Mouse (Mus musculus) thymus, adult 2 months (tissue): ENCODE results near the gene Slc30a6. TPM values are rescaled to one million over a fixed set of nuclear protein-coding genes. Genes with fewer than 3 reads are reported as not detected.

ENCODE experiments used
- DNase-seq: peaks from one replicate; pipeline ENCODE4 v3.0.0; 2021
- H3K27ac ChIP-seq: fragments of 200-500 bp; 2 replicates; pipeline ENCODE4 v1.5.1; 2012; ENCODE audit warnings: low read length, control low read depth; ENCODE audit not compliant: control insufficient read depth, insufficient read depth
- H3K27me3 ChIP-seq: fragments of 200-500 bp; 2 replicates; pipeline ENCODE4 v1.6.1; 2012; ENCODE audit warnings: mild to moderate bottlenecking, low read length, moderate library complexity, mixed read lengths; ENCODE audit not compliant: control insufficient read depth, insufficient read depth
- H3K36me3 ChIP-seq: fragments of 200-500 bp; 2 replicates; pipeline ENCODE4 v1.6.1; 2012; ENCODE audit warnings: mild to moderate bottlenecking, low read length, moderate library complexity; ENCODE audit not compliant: control insufficient read depth, insufficient read depth
- H3K4me1 ChIP-seq: fragments of 200-500 bp; replicated peaks from 2 replicates; pipeline ENCODE4 v1.6.1; 2012; ENCODE audit warnings: low read length; ENCODE audit not compliant: control insufficient read depth, insufficient read depth
- H3K4me3 ChIP-seq: fragments of 200-500 bp; 2 replicates; pipeline ENCODE4 v1.5.1; 2012; ENCODE audit warnings: mild to moderate bottlenecking, low read length, control low read depth, moderate library complexity; ENCODE audit not compliant: control insufficient read depth, insufficient read depth
- CTCF ChIP-seq: fragments of 200-500 bp; IDR thresholded peaks from 2 replicates; pipeline ENCODE4 v1.5.1; 2012; ENCODE audit warnings: mild to moderate bottlenecking, control low read depth, low read length, moderate library complexity, borderline replicate concordance; ENCODE audit not compliant: control insufficient read depth, poor library complexity, insufficient read depth; ENCODE audit errors: extremely low read depth
- POLR2A ChIP-seq: fragments of 200-500 bp; IDR thresholded peaks from 2 replicates; pipeline ENCODE4 v1.6.1; 2012; ENCODE audit warnings: mild to moderate bottlenecking, low read length, control low read depth, moderate library complexity; ENCODE audit not compliant: control insufficient read depth, poor library complexity, insufficient read depth; ENCODE audit errors: extremely low read depth
- WGBS: fragments of 180-500 bp; shearing (Covaris S2); methylation state at CpG from one replicate; pipeline ENCODE4 v1.1.7; 2018; 5-methylcytosine and 5-hydroxymethylcytosine counted together
- polyA plus RNA-seq: library from polyadenylated mRNA; depleted of rRNA; stranded (reverse); fragments of >200 nt; gene quantifications from 2 replicates; pipeline ENCODE4 v1.2.3, GENCODE M21; 2012

Gene Slc30a6
- polyA plus RNA-seq, 1 experiment, result 26.4 TPM

DNA sequence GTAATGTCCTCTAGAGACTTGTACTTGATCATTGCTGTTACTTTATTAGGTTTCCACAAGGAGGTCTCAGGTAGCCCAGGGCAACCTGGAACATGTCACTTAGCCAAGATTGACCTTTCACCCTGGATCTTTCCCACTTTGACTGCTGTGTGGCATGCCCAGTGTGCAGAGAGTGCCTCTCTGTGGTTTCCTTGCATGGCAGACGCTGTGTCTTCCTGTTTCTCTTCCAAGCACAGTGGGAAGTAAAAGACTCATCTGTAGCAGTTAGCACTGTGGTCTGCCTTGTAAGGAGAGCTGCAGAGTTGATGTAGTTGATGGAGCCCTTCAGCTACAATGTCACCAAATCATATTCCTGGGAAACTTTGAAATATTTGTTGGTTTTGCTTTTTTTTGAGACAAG, 19.3 kb downstream of the Slc30a6 start:
- peaks cover 43% of the 10 kb centered on the region for H3K36me3 ChIP-seq
- H3K4me1 ChIP-seq, result no peaks in the 10 kb centered on the region
- H3K4me3 ChIP-seq, result no peak overlapping the region
- no peak overlapping the region for H3K27ac ChIP-seq
- TF ChIP-seq CTCF, result no peak
- no peak for TF ChIP-seq POLR2A
- no peak for DNase-seq
- 2% methylated on average over 1 of the region's 1 CpGs for WGBS
- H3K27me3 ChIP-seq, result no peaks in the 10 kb centered on the region

DNA sequence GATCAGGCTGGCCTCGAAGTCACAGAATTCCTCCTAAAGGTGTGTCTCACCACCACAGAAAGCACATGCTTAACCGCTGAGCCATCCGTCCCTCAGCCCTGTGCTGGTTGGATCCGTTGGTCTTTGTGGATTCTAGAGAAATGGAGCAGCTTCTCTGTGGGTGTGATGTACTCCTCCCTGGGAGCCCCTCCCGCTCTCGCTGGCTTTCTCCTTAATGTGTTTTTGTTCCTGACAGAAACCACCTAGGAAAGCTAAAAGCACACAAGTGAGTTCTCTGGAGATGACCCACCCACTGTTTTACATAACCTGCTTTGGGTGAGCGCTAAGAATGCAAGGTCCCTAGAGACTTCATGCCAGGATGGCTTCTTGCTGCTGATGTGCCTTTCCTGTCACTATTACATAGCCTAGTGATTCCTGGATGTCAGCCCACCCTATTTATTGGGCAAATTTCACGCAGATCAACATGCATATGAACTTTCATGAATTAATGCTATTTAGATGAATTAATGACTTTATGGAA, 21.5 kb downstream of the Slc30a6 start:
- no peak overlapping the region for H3K27ac ChIP-seq
- peaks cover 41% of the 10 kb centered on the region for H3K36me3 ChIP-seq
- H3K4me3 ChIP-seq, result no peak overlapping the region
- TF ChIP-seq POLR2A, result no peak
- no peak for TF ChIP-seq CTCF
- H3K27me3 ChIP-seq, result no peaks in the 10 kb centered on the region
- H3K4me1 ChIP-seq, result no peaks in the 10 kb centered on the region
- WGBS, result 98% methylated on average over 8 of the region's 8 CpGs
- DNase-seq, result no peak

DNA sequence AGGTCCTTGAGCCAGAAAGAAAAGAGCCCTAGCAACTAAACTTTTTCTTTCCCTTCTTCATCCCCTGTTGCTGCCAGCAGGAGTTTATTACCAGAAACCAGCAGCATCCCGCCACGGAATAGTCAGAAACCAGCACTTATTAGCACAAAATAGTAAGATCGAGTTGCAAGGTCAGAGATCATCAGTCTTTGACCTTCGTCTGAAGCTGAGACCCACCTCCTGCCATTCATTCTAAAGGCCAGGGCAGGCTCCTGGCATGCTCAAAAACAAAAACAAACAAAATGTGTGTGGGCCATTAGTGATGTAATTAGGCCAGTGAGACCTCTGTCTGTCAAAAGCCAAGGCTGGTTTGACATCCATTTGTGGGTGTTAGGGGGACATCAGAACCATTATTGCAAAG, 22.8 kb downstream of the Slc30a6 start:
- Histone ChIP-seq H3K27ac (no peak overlapping the region), H3K36me3 (peaks cover 37% of the 10 kb centered on the region), H3K4me3 (no peak overlapping the region), H3K27me3 (no peaks in the 10 kb centered on the region), H3K4me1 (no peaks in the 10 kb centered on the region)
- no peak for TF ChIP-seq POLR2A
- TF ChIP-seq CTCF, result no peak
- WGBS, result 95% methylated on average over 4 of the region's 4 CpGs
- DNase-seq, result no peak

DNA sequence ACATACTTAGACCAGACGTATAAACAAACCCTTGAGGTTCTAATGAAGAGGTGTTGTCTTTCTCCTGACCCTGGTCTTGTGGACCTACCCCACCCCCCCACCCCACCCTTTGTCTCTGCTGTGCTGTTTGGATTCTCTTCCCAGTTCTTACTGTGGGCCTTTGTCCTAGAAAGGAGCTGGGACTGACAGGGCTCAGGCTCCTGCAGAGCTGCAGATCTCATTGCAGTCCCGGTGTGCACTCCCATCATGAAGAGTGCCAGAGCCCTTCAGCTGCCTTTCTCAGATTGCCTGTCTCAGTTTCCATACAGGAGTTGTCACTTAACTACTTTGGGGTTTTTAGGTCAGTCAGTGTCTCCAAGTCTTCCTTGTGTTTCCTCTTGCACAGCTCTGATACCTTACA, 25.2 kb downstream of the Slc30a6 start:
- no peak for TF ChIP-seq CTCF
- Histone ChIP-seq H3K36me3 (peaks cover 46% of the 10 kb centered on the region), H3K4me1 (no peaks in the 10 kb centered on the region), H3K27me3 (no peaks in the 10 kb centered on the region), H3K27ac (no peak overlapping the region), H3K4me3 (no peak overlapping the region)
- DNase-seq, result no peak
- 94% methylated on average over 2 of the region's 2 CpGs for WGBS

DNA sequence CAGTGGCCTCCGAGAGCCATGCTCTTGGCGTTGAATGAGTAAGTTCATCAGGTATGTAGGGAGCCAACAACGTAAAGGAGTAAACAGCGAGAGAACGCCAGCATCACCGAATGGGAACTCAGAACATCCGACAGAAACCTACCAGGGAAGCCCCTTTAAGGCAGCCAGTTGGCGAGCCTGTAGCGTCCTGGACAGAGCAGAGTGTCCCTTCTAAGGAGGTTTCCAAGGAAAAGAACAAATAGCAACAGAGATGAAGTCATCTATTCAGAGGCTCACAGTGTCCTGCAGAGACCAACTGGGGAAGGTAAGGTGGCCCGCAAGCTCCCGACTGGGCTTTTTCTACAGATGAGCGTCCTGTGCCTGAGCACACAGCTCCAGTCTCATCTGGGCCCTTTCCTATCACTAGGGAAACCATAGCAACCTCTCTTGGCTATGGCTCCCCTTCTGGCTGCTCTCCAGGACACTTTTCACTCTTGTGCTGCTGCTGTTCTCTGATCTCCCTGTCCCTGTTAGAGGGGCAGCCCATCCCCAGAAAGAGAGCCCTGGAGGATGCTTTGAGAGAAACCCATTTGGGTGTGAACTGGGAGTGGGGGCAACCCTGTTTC, 29.1 kb downstream of the Slc30a6 start:
- peaks cover 28% of the 10 kb centered on the region for H3K36me3 ChIP-seq
- WGBS, result 98% methylated on average over 12 of the region's 12 CpGs
- TF ChIP-seq POLR2A (no peak), CTCF (no peak)

DNA sequence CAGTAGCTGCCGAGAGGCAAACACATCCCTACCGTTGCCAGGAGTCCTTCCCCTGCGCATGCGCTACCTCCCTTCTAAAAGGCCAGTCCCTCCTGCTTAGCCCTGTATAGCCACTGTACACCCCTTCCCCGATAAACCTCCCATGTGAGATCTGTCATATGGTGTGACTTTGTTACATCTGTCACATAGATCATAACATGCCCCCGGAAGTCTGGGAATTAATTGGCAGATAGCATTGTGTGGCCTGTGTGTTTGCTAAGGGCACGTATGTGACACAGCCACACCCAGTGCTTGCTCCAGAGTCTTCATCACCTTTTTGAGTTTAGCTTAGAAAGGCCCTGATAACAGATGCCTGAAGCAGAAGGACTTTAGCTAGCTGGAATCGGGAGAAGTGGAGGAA, 34.7 kb downstream of the Slc30a6 start:
- Histone ChIP-seq H3K4me3 (no peak overlapping the region), H3K27ac (no peak overlapping the region), H3K27me3 (no peaks in the 10 kb centered on the region), H3K4me1 (no peaks in the 10 kb centered on the region), H3K36me3 (no peaks in the 10 kb centered on the region; the same call in 1 of the 2 replicates)
- DNase-seq, result no peak
- WGBS, result 93% methylated on average over 8 of the region's 8 CpGs
- TF ChIP-seq CTCF, result no peak
- no peak for TF ChIP-seq POLR2A

More for the DNA sequence above, 29.1 kb downstream of the Slc30a6 start:
- H3K4me1 ChIP-seq, result no peaks in the 10 kb centered on the region
- DNase-seq, result no peak
- H3K4me3 ChIP-seq, result no peak overlapping the region
- H3K27me3 ChIP-seq, result no peaks in the 10 kb centered on the region
- no peak overlapping the region for H3K27ac ChIP-seq

DNA sequence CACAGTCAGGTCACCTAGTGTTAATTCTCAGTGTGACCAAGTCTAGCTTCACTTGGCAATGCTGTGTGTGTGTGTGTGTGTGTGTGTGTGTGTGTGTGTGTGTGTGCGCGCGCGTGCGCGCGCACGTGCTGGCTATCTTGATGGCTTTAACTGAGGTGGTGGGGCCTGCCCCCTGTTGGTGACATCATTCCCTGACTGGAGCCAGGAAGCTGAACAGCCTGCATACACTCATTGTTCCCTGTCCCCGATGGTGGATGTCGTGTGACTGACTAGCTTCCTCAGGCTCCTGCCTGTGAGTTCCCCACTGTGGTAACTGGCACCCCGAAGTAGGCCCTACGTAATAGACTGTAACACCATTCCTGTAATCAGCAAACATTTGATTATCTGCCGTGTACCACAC, 36.1 kb downstream of the Slc30a6 start:
- TF ChIP-seq POLR2A, result no peak
- 0 out of 2 replicates have a peak, but pooled peaks have one; percentile 17 for TF ChIP-seq CTCF
- DNase-seq, result peak; percentile 4
- no peak overlapping the region for H3K27ac ChIP-seq
- WGBS, result 88% methylated on average over 13 of the region's 13 CpGs
- no peaks in the 10 kb centered on the region; the same call in 1 of the 2 replicates for H3K36me3 ChIP-seq
- H3K4me3 ChIP-seq, result no peak overlapping the region
- no peaks in the 10 kb centered on the region for H3K4me1 ChIP-seq
- no peaks in the 10 kb centered on the region for H3K27me3 ChIP-seq
